Mouse (Mus musculus) liver, postnatal 0 days (tissue): ENCODE data around the gene Tnfsf9.

Experiments
- CTCF ChIP-seq: sonication (generic); IDR thresholded peaks from 2 replicates; pipeline ENCODE4 v1.5.1; 2016; ENCODE audit warnings: antibody characterized with exemption, low read depth
- EP300 ChIP-seq: IDR thresholded peaks from 2 replicates; pipeline ENCODE4 v1.6.1; 2016; ENCODE audit warnings: antibody characterized with exemption, low read depth, mild to moderate bottlenecking

GRCm38 (mm10) chr17:57082481-57082880 is 22.6 kb upstream of the Tnfsf9 start:
- TF ChIP-seq CTCF (no peak), EP300 (no peak)
